Mouse (Mus musculus): Measurements from ENCODE around the gene Flnb.

DNA sequence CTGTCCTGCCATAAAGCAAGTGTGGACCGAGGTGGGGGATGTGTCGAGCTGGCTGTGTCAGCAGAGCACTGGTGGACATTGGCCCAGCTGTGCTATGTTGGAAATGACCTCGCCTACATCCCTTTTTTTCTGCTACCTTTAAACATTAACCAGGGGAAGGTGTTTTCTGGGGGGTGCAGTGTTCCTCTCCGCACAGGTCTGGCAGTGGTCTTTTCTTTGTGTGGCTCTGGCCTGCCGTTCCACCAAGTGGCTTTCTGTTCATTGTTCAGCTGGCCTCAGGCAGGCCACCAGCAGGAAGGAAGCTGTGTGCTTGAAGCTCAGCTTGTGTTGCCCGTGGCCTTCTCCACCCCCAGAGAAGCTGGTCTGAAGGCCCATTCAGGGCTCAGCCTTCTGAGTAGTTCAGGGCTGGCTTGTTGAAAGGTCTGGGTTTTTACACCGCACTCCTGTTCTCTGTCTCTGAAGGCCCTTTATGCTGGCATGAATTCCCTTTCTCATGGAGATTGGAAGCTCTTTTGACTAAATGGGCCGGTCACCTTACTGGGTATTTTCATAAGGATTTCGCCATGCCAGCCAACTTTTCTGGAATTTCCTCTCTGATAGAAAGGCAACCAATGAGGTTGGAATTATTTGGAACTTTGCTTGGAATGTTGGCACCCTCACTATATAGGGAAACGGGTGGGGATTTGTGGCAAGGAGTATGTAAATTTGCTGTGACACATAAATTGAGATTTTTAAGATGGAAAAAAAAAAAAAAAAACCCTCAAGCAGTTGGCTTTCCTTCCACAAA is 8.6 kb downstream of the Flnb start:
- TF ChIP-seq CTCF (IDR thresholded peaks at IDR 0.05; ENCODE audit: borderline replicate concordance, extremely low read depth, insufficient read depth, insufficient read length) (no peak), POLR2A (IDR thresholded peaks at IDR 0.05; ENCODE audit: borderline replicate concordance, extremely low read depth, insufficient read depth, insufficient read length, poor library complexity, severe bottlenecking) (no peak)
